Mouse (Mus musculus) testis, adult 2 months (tissue): ENCODE data around the gene Lpar5.

Experiments used
- CTCF ChIP-seq: fragments of 200-500 bp; IDR thresholded peaks from 2 replicates; pipeline ENCODE4 v1.5.1; 2012; ENCODE audit warnings: low read depth, mild to moderate bottlenecking, inconsistent platforms, low read length, moderate library complexity; ENCODE audit not compliant: control insufficient read depth, insufficient read depth, insufficient replicate concordance
- POLR2A ChIP-seq: fragments of 200-500 bp; IDR thresholded peaks from 2 replicates; pipeline ENCODE4 v1.6.1; 2012; ENCODE audit warnings: low read depth, mild to moderate bottlenecking, inconsistent platforms, low read length, moderate library complexity; ENCODE audit not compliant: control insufficient read depth

GRCm38 (mm10) chr6:125092372-125092771 is 24.7 kb downstream of the Lpar5 start:
- TF ChIP-seq CTCF (no peak), POLR2A (no peak)
